Mouse (Mus musculus): ENCODE results near the gene Aire.

Aire gene

GRCm38 (mm10) chr10:78008169-78008568 is 35.2 kb downstream of the Aire start:
- WGBS, result 82% methylated on average over 3 of the region's 3 CpGs

DNA sequence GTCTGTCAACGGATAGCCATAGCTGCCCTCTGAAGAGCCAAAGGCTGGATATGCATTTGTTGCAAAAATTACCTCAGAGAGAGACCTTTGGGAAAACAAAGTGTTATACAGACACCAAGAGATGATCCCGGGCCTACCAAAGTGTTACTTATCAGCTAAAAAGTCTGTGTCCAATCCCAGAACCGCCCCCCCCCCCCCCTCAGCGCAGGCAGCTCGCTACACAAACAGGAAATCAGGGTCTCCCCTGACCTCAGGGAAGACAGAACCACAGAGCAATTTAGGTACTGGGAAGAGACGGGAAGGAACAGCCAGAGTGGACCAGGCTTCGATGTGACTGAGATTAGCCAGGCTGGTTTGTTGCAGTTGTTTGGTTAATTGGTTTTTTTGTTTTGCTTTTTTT is 36.2 kb downstream of the Aire start:
- WGBS, result 64% methylated on average over 7 of the region's 7 CpGs

- 68% methylated on average over 4 of the region's 4 CpGs for WGBS
Measured at GRCm38 (mm10) chr10:78005791-78006438, 37.5 kb downstream of the Aire start.

DNA sequence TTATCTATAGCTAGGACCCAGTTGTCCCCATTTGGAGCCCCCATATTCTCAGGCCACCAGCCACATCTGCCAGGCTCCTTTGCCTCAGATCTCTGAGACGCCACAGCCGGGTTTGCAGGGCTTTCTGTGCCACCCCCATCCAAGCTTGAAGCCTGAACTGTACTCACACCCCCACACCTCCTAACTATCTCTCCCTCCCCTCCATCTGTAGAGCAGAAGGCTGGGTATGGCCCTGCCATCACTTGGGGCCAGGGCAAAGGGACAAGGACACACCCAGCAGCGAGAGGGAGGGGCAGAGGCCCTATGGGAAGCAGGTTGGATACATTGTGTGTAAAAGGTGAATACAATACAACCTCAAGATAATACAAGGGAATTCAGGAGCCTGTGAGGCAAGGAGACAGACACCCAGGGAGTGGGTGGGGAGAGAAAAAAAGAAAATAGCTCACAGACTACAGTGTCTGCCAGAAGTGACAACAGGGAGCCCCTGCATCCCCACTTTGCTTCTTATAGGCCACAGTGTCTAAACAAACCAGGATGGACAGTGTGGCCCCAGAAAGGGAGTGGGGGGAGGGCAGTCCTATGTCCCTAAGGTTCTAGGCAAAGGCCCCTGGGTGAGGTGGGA is 38.8 kb downstream of the Aire start:
- WGBS, result 58% methylated on average over 3 of the region's 3 CpGs

DNA sequence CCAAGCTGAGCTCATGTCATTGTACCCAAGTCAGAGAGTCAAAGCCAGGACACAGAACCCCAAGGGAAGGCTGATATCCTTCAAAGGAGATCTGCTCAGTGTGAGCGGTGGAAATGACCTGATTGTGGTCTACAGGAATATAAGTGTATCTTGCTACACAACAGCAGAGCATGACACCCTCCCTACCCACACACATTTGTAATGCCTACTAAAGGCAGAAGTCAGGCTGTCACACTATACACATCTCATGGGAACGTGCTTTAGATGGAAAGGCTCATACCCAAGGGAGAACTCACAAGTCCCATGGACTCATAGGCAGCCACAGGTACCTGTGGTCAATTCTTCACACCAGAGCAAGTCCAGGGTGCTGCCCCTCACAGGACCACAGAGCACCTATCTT is 41.1 kb downstream of the Aire start:
- 57% methylated on average over 2 of the region's 2 CpGs for WGBS

DNA sequence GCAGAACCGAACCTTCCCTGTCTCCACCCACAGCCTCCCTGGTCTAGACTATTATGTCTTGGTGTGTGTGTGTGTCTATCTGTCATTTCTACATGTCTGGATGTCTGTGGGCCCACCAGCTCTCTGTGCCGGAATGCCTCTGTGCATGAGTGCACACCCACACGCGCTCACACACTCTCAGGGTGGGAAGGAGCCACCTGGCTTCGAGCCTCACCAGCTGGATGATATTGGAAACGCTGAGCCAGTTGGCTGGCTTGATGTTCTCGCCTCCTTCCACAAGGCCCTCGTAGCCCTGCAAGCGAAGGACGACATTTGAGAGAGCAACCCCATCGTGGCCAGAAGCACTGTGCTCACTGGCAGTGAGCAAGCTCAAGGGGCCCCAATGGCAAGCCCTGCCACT is 41.6 kb downstream of the Aire start:
- WGBS, result 43% methylated on average over 11 of the region's 11 CpGs

DNA sequence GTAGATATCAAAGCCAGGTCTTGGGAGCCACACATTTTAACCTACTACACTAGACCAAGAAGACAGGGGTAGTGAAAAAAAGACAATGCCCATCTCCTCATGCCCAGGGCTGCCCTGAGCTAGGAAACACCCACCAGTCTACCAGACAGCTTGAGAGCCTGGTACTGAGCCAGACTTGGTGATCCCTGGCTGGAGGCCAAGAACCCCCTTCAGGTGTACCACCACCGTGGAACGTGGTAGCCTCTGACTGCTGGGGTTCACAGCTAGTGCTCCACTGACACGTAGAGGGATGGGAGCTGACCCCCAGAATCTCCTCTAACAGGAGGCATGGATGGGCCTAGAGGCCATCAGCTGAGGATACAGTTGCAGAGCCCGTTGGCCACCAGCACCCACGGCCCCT is 43.2 kb downstream of the Aire start:
- 96% methylated on average over 5 of the region's 5 CpGs for WGBS

- 81% methylated on average over 3 of the region's 3 CpGs for WGBS
Measured at GRCm38 (mm10) chr10:77995639-77996038, 47.8 kb downstream of the Aire start.

- WGBS, result 85% methylated on average over 5 of the region's 5 CpGs
Measured at GRCm38 (mm10) chr10:77985775-77986174, 57.6 kb downstream of the Aire start.

- WGBS, result 0% methylated on average over 4 of the region's 4 CpGs
Measured at GRCm38 (mm10) chr10:77984660-77985059, 58.8 kb downstream of the Aire start.
